Mouse (Mus musculus): ENCODE data around the gene Fam234a. TPM values are rescaled to one million over a fixed set of nuclear protein-coding genes. Genes with fewer than 3 reads are reported as not detected.
"Not testable (repeated sequence)": the region's sequence is repeated elsewhere in the genome, so short reads cannot be mapped to it uniquely, and the experiment has no call there.

Fam234a gene
- polyA plus RNA-seq, 1 experiment = 186 TPM

DNA sequence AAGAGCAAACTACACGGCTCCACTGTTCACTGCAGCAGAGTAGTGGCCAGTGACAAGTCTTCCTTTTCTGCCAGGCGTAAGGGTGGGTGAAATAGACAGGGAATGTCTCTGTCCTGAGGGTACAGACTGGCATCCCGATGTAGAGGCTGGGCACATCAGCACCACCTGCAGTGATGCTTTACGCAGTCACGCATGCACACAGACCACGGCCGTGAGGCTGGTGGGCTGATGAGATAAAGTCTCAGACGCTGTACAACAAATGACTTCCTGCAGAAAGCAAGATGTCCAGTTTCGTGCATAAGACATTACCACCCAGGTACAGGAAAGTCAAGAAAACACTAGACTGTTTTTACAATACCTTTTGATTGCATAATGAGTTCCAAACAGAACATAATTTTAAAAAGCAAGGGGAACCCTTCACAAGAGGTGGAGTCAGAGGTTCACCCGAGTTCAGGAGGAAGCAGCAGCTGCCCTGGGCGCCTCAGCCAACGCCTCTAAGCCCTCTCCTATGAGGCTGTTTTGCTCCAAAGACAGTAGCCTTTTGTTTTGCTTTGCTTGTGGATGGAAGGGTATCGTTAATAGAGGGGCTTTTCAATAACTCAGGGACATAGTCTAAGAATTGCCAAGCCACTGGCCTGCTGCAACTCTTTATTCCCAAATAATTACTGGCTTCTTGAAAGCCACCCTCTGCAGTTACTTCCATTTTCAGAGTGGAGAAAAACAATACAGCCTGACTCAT, 8.8 kb downstream of the Fam234a start:
- 23% methylated on average over 13 of the region's 13 CpGs for WGBS
- no peak for DNase-seq (ENCODE audit: low read depth, low spot score)

DNA sequence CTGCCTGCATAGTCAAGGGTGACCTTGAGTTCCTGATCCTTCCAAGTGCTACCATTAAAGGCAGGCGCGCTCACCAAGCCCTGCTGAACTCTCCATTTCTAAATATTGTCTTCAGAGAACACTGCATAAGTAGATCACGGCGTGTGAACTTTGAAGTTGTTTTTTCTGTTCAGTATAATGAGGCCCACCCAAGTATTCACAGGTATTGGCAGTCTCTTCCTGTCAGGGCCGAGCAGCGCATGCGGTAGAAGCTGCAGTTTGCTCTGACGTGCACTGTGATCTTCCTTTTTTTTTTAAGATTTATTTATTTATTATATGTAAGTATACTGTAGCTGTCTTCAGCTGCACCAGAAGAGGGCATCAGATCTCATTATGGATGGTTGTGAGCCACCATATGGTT, 9.7 kb downstream of the Fam234a start:
- no peak for DNase-seq (ENCODE audit: low read depth, low spot score)
- 40% methylated on average over 8 of the region's 8 CpGs for WGBS

GRCm38 (mm10) chr17:26232863-26233262, 11.2 kb downstream of the Fam234a start:
- WGBS = 81% methylated on average over 8 of the region's 8 CpGs
- DNase-seq (ENCODE audit: low read depth, low spot score) = no peak

DNA sequence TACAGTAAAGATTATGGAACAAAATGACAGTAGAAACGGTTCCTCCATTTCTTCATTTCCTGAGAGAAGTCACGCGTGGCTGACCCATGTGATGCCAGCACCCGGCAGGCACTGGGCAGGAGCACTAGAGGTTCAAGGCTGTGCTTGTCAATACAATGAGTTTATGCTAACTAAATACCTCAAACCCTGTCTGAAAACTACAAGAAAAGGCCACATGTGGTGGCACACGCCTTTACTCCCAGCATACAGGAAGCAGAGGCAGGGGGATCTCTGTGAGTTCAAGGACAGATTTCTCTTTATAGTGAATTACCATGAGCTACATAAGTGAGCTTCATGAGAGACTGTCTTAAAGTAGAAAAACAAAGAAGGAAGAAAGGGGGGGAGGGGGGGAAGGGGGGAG, 12.9 kb downstream of the Fam234a start:
- 80% methylated on average over 5 of the region's 5 CpGs for whole genome bisulfite sequencing
- no peak for DNase-seq (ENCODE audit: low read depth, low spot score)

DNA sequence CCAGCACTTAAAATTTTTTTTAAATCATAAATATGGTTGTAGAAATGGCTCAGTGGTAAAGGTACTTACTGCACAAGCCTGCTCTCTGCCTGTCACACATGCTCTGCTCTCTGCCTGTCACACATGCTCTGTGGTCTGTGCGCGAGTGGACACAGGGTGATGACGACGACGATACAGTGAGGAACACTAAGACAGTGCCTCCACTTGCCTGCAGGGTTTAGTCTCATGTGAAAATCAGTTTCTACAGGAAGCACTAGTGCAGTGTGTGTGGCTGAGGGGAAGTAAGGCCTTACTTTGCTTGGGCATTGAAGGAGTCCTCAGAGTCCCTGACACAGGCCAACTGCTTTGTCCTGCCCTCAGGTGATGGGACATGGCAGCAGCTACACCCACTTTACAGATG, 14.3 kb downstream of the Fam234a start:
- 84% methylated on average over 5 of the region's 5 CpGs for WGBS
- no peak for DNase-seq (ENCODE audit: low read depth, low spot score)

DNA sequence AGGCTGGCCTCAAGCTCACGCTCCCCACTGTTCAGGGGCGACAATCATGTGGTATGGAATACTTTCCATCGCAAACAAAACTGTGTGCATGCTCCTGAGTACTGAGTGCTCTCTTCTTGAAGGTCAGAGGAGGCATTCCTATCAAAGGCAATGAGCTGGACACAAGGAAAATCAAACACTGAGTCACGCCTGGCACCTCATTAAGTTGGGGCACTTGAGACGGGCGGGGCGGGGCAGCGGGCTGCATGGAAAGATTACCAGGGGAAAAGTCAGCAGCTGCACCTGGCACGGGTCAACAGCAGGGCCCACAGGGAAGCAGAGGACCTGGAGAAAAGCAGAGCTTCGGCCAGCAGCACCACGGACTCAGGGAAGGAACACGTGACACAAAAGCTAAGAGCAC, 18.9 kb downstream of the Fam234a start:
- DNase-seq (ENCODE audit: low read depth, low spot score) = no peak
- WGBS = 34% methylated on average over 12 of the region's 12 CpGs

DNA sequence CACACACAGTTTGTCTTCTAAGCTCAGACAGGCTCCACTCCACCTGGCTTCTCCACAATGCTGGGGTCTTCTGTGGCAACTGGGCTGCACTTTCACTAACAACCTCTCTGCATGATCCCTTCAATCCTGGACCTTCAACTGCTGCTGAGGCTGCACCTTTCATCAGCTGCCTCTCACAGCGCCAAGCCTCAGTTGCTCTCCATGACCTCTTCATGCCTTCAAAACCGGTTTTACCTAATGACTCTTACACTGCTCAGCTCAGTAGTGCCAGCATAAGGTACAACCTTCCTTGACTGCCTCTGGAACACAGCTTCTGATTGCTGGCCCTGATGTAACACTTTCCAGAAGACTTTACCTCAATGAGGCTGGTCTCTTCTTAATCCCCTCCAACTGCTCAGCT, 22.5 kb downstream of the Fam234a start:
- DNase-seq (ENCODE audit: low read depth, low spot score) = no peak
- WGBS = 21% methylated on average over 2 of the region's 2 CpGs

DNA sequence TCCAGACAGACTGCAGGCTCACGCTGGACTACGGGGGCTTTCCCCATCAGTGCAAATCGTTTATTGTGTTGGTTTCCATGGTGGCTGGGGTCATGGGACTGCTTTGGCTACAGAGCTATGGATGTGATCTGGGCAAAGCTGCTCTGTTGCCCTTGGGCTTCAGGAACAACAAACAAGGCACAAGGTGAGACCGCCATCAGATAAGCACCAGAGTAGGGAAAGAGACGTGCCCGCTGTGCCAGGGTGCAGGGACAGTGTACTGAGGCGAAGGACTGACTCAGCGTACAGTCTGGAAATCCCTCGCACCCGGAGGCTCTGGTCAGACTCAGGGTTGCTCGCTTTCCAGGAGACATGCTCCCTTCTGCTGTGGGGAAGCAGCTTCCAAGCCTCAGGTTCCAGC, 31.4 kb downstream of the Fam234a start:
- WGBS = 83% methylated on average over 11 of the region's 11 CpGs
- no peak for DNase-seq (ENCODE audit: low read depth, low spot score)

DNA sequence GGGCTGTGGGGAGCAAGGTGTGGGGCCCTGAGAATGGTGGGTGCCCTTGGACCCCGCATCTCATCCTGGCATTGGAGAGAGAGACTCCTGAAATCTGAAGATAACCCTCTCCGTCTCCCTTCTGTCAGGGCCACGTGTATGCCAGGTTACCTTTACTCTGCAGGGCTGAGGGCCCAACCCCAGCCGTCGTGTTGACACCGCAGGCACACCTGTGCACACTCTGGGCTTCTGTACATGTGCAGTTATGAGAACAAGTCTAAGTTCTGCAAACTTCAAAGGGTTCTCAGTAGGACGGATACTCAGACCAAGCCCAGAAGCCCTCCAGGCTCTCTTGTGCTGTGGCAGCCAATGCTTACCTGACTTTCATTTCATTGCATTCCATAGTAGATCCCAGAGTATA, 31.8 kb downstream of the Fam234a start:
- DNase-seq (ENCODE audit: low read depth, low spot score) = no peak
- WGBS = 57% methylated on average over 7 of the region's 7 CpGs

DNA sequence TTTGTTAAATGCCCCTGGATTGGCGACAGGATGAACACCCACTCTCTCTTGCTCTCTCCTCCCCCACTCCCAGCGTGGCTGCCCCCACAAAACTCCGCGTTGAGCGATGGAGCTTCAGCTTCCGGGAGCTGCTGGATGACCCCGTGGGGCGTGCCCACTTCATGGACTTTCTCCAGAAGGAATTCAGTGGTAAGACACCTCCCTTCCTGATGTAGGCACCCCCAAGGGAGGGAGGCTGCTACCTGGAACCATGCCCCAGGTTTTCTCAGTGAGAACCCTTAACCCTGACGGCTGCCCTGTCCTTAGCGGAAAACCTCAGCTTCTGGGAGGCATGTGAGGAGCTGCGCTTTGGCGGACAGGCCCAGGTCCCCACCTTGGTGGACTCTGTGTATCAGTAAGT, 36.4 kb downstream of the Fam234a start, which contains the start of gene Arhgdig:
TSS of gene Arhgdig (minus strand) at position 101 of the 400 bp plus-strand sequence.
- DNase-seq (ENCODE audit: low read depth, low spot score) = no peak
- 76% methylated on average over 12 of the region's 12 CpGs for WGBS

- DNase-seq (ENCODE audit: low read depth, low spot score) = no peak
- WGBS = 16% methylated on average over 1 of the region's 1 CpGs
These were observed 37.6 kb downstream of the Fam234a start for GRCm38 (mm10) chr17:26206392-26206791.

DNA sequence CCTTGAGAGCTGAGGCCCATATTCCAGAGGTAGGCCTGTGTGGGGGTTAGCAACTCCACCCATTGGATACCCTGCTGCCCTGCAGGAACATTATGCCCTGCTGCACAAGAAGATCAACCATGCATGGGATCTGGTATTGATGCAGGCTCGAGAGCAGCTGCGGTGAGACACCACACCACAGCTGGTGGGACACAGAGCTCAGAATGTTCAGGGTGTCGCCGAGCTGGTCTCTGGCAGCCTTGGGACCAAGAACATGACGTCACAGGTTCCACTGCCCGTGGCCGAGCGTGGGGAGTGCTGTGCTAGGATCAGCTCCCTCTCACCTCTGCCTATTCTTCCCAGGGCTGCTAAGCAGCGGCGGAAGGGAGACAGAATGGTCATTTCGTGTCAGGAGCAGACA, 39.3 kb downstream of the Fam234a start:
- DNase-seq (ENCODE audit: low read depth, low spot score) = no peak
- 73% methylated on average over 11 of the region's 11 CpGs for WGBS

GRCm38 (mm10) chr17:26203321-26203811, 40.7 kb downstream of the Fam234a start:
- DNase-seq (ENCODE audit: low read depth, low spot score) = no peak
- under 1% methylated on average over 30 of the region's 30 CpGs for WGBS

DNA sequence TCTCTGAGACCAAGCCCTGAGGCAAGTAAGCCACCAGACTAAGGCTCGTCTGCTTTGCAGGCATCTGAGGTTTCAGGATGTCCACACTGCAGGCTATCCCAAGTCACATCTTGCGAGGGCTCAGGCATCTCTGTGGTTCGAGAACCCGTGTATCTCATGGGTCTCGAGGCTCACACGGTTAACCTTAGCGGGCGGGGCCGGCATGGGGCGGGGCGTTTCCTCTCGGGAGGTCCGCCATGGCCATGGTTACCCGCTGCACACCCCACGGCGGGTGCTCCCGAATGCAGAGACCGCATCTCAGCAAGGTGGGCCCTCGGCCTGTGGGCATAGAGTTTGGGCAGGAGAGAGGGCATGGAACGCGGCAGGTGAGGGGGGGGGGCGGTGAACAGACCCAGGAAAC, 41.3 kb downstream of the Fam234a start, which contains the start of gene Rgs11:
TSS of gene Rgs11 (plus strand) at position 215 of the 400 bp plus-strand sequence.
- DNase-seq (ENCODE audit: low read depth, low spot score) = no peak
- WGBS = 3% methylated on average over 22 of the region's 22 CpGs

DNA sequence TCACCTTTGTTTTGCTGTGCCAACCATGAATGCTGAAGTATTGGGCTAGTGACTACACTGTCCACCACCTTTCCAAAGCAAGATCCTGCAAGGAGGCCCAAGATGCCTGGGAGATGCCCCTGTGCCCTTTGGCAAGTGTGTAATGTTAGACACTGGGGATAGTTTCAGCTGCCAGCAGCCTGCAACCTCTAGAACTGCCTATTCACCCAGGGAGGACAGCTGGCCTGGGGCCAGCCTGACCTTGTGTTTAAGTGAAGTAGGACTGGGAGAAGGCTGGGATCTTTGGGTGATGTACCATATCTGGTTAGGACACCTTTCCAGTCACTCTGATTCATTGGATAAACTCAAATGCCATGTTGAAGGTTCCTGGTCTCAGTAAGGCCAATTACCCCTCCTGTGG, 42.0 kb downstream of the Fam234a start:
- no peak for DNase-seq (ENCODE audit: low read depth, low spot score)

DNA sequence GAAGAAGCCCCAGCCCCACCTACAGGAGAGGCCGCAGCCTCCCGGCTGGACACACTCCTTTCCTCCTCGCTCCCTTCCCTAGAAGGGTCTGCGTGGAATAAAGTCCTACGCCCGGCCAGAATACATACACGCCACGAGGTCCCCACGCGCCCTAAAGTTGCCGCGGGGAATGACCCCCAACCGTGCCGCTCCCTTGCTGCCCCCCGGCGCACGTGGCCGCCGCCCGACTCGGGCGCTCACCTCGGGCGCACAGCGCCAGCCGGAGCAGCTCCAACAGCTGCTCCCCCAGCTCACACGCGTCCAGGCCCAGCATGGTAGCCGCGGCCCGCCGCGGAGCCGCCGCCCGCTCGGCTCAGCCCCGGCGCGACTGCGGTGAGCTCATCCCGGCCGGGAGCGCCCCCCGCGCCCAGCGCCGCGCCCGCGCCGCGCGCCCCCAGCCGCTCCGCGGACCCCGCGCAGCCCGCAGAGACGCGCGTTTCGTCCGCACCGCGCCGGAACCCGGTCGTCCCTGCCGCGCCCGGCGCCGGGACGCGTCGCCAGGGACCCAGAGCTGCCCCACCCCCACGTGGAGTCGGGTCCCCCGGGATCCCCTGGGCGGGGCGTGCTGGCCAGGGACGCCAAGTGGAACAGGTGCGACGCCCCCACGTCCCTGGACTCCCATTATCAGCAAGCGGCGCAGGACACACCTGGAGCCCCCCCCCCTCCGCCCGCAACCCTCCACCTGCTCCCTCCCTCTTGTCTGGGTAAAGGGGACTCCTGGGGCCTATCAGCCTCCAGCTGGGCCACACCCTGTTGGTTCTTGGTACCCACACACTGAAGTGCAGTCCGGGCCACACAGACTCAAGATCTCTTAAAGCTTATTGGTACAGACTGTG, 43.0 kb downstream of the Fam234a start:
- no peak for DNase-seq (ENCODE audit: low read depth, low spot score)

DNA sequence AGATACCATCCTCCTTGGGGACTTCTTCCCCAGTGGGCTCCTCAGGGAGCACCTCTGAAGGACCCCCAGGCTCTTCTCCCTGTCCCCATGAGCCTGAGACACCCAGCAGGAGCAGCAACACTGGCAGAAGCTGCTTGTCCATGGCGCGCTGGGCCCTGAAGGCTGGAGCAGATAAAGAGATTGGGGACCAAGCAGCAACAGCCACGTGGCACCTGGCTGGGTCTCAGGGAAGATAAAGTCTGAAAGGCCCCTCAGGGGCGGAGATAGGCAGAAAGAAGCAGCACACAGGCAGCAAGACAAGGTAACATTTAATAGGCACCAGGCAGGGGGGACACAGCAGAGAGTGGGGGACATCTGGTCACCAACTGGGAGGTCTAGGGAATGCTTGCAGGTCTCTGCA, 45.1 kb downstream of the Fam234a start, which contains the start of gene Pdia2:
TSS of gene Pdia2 (minus strand) at position 196 of the 400 bp plus-strand sequence.
- 81% methylated on average over 4 of the region's 4 CpGs for WGBS
- DNase-seq (ENCODE audit: low read depth, low spot score) = no peak

More for the DNA sequence above, 43.0 kb downstream of the Fam234a start:
- under 1% methylated on average over 89 of the region's 92 CpGs for WGBS

GRCm38 (mm10) chr17:26192481-26193190, 51.4 kb downstream of the Fam234a start:
- no peak for DNase-seq (ENCODE audit: low read depth, low spot score)
- 96% methylated on average over 15 of the region's 15 CpGs for WGBS

DNA sequence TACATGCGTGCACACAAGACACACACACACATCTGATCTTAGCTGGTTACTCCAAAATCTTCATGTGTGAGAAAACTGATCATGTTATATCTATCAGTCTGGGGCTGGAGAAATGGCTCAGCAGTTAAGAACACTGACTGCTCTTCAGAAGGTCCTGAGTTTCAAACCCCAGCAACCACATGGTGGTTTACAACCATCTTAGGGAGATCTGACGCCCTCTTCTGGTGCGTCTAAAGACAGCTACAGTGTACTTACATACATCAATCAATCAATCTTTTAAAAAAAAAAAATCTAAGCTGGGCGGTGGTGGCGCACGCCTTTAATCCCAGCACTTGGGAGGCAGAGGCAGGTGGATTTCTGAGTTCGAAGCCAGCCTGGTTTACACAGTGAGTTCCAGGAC, 52.6 kb downstream of the Fam234a start:
- not testable (repeated sequence) for DNase-seq (ENCODE audit: low read depth, low spot score)
- 87% methylated on average over 7 of the region's 7 CpGs for WGBS
